Mouse (Mus musculus) limb, embryonic 15.5 days (tissue): Measurements from ENCODE around the gene Sdhaf3. TPM values are rescaled to one million over a fixed set of nuclear protein-coding genes. Genes with fewer than 3 reads are reported as not detected.
"Not testable (repeated sequence)": the region's sequence is repeated elsewhere in the genome, so short reads cannot be mapped to it uniquely, and the experiment has no call there.

Experiments
- ATAC-seq: fragments of 200-750 bp; cut with Nextera tagmentation; 2 replicates; pipeline ENCODE4 v1.8.0; 2017; ENCODE audit warnings: low read depth, moderate TSS enrichment; ENCODE audit not compliant: insufficient number of reproducible peaks, low FRiP score, low TSS enrichment
- H3K27ac ChIP-seq: fragments of 300-500 bp; sonication (generic); 2 replicates; pipeline ENCODE4 v1.5.1; 2015; ENCODE audit warnings: moderate library complexity, mild to moderate bottlenecking, inconsistent platforms
- H3K27me3 ChIP-seq: fragments of 300-500 bp; sonication (generic); 2 replicates; pipeline ENCODE4 v1.6.1; 2015; ENCODE audit warnings: inconsistent platforms
- H3K36me3 ChIP-seq: fragments of 300-500 bp; sonication (generic); 2 replicates; pipeline ENCODE4 v1.6.1; 2015; ENCODE audit warnings: inconsistent platforms
- H3K4me1 ChIP-seq: fragments of 300-500 bp; sonication (generic); 2 replicates; pipeline ENCODE4 v1.6.1; 2015; ENCODE audit warnings: inconsistent platforms
- H3K4me2 ChIP-seq: fragments of 300-500 bp; sonication (generic); 2 replicates; pipeline ENCODE4 v1.6.1; 2015; ENCODE audit warnings: mild to moderate bottlenecking, inconsistent platforms
- H3K4me3 ChIP-seq: fragments of 300-500 bp; sonication (generic); 2 replicates; pipeline ENCODE4 v1.5.1; 2015; ENCODE audit warnings: mild to moderate bottlenecking, inconsistent platforms
- H3K9ac ChIP-seq: fragments of 300-500 bp; sonication (generic); 2 replicates; pipeline ENCODE4 v1.6.1; 2015; ENCODE audit warnings: inconsistent platforms
- H3K9me3 ChIP-seq: fragments of 300-500 bp; sonication (generic); 2 replicates; pipeline ENCODE4 v1.6.1; 2016; ENCODE audit warnings: inconsistent platforms
- WGBS: fragments of 180-500 bp; shearing (Covaris S2); methylation state at CpG from one replicate; pipeline ENCODE4 v1.1.7; 2015; 5-methylcytosine and 5-hydroxymethylcytosine counted together
- polyA plus RNA-seq: library from polyadenylated mRNA; unstranded; fragments of >200 nt; fragmentation: Nextera tagmentation; extraction: Ambion mirVana; gene quantifications from 2 replicates; pipeline ENCODE4 v1.2.1, GENCODE M21; 2015

Gene Sdhaf3
- polyA plus RNA-seq, 1 experiment from 2014 or later: 6.0 TPM

GRCm38 (mm10) chr6:6955395-6955763 lies 425 bp upstream of the Sdhaf3 start:
- H3K9ac ChIP-seq: no peak overlapping the region
- H3K4me2 ChIP-seq: peak overlapping the region; percentile 53
- no peaks in the 10 kb centered on the region for H3K36me3 ChIP-seq
- 28% methylated on average over 6 of the region's 6 CpGs for WGBS
- H3K27ac ChIP-seq: peak overlapping the region; percentile 83
- no peaks in the 10 kb centered on the region for H3K9me3 ChIP-seq
- H3K4me3 ChIP-seq: peak overlapping the region; percentile 74
- H3K4me1 ChIP-seq: no peaks in the 10 kb centered on the region
- no peaks in the 10 kb centered on the region for H3K27me3 ChIP-seq
- ATAC-seq: no peak

GRCm38 (mm10) chr6:6959234-6959633 lies 3.4 kb downstream of the Sdhaf3 start:
- H3K9me3 ChIP-seq, H3K27me3 ChIP-seq, H3K4me3 ChIP-seq, H3K36me3 ChIP-seq, ATAC-seq, H3K4me2 ChIP-seq, H3K9ac ChIP-seq, H3K4me1 ChIP-seq, H3K27ac ChIP-seq: not testable (repeated sequence)
- 91% methylated on average over 2 of the region's 4 CpGs for WGBS

- no peaks in the 10 kb centered on the region for H3K36me3 ChIP-seq
- no peaks in the 10 kb centered on the region for H3K4me1 ChIP-seq
- H3K4me3 ChIP-seq: no peak overlapping the region
- no peak overlapping the region for H3K27ac ChIP-seq
- H3K9me3 ChIP-seq: no peaks in the 10 kb centered on the region
- no peak overlapping the region for H3K9ac ChIP-seq
- 78% methylated on average over 4 of the region's 4 CpGs for WGBS
- no peak overlapping the region for H3K4me2 ChIP-seq
- no peaks in the 10 kb centered on the region for H3K27me3 ChIP-seq
- ATAC-seq: no peak
Measured at GRCm38 (mm10) chr6:6997226-6997946, 41.6 kb downstream of the Sdhaf3 start.

GRCm38 (mm10) chr6:6997956-6998355 lies 42.2 kb downstream of the Sdhaf3 start:
- Histone ChIP-seq H3K4me1 (no peaks in the 10 kb centered on the region), H3K4me3 (no peak overlapping the region), H3K9ac (no peak overlapping the region), H3K27ac (no peak overlapping the region), H3K36me3 (no peaks in the 10 kb centered on the region), H3K4me2 (no peak overlapping the region), H3K27me3 (no peaks in the 10 kb centered on the region), H3K9me3 (no peaks in the 10 kb centered on the region)
- no peak for ATAC-seq
- 74% methylated on average over 1 of the region's 1 CpGs for WGBS

- Histone ChIP-seq H3K9ac (no peak overlapping the region), H3K4me2 (no peak overlapping the region), H3K27me3 (no peaks in the 10 kb centered on the region), H3K27ac (no peak overlapping the region), H3K4me1 (no peaks in the 10 kb centered on the region), H3K4me3 (no peak overlapping the region), H3K9me3 (no peaks in the 10 kb centered on the region), H3K36me3 (no peaks in the 10 kb centered on the region)
- ATAC-seq: no peak
- WGBS: 93% methylated on average over 3 of the region's 3 CpGs
Measured at GRCm38 (mm10) chr6:6999015-6999414, 43.2 kb downstream of the Sdhaf3 start.

GRCm38 (mm10) chr6:7003085-7003484 lies 47.3 kb downstream of the Sdhaf3 start:
- no peak overlapping the region for H3K9ac ChIP-seq
- no peaks in the 10 kb centered on the region for H3K36me3 ChIP-seq
- no peak overlapping the region for H3K4me2 ChIP-seq
- no peak for ATAC-seq
- no peak overlapping the region for H3K4me3 ChIP-seq
- 56% methylated on average over 4 of the region's 4 CpGs for WGBS
- no peaks in the 10 kb centered on the region for H3K9me3 ChIP-seq
- H3K27ac ChIP-seq: no peak overlapping the region
- no peaks in the 10 kb centered on the region for H3K27me3 ChIP-seq
- no peaks in the 10 kb centered on the region for H3K4me1 ChIP-seq

GRCm38 (mm10) chr6:7004005-7004404 lies 48.2 kb downstream of the Sdhaf3 start:
- Histone ChIP-seq H3K4me1 (no peaks in the 10 kb centered on the region), H3K4me3 (no peak overlapping the region), H3K9ac (no peak overlapping the region), H3K27me3 (no peaks in the 10 kb centered on the region), H3K27ac (no peak overlapping the region), H3K4me2 (no peak overlapping the region), H3K9me3 (no peaks in the 10 kb centered on the region), H3K36me3 (no peaks in the 10 kb centered on the region)
- ATAC-seq: no peak
- 58% methylated on average over 2 of the region's 2 CpGs for WGBS

GRCm38 (mm10) chr6:7038087-7038486 lies 82.3 kb downstream of the Sdhaf3 start:
- no peak overlapping the region for H3K4me2 ChIP-seq
- no peaks in the 10 kb centered on the region for H3K9me3 ChIP-seq
- no peak overlapping the region for H3K4me3 ChIP-seq
- ATAC-seq: no peak
- H3K4me1 ChIP-seq: no peaks in the 10 kb centered on the region
- H3K9ac ChIP-seq: no peak overlapping the region
- H3K27ac ChIP-seq: no peak overlapping the region
- no peaks in the 10 kb centered on the region for H3K27me3 ChIP-seq
- 0 out of 2 replicates have a peak, but pooled peaks cover 3% of the 10 kb centered on the region for H3K36me3 ChIP-seq
- 88% methylated on average over 6 of the region's 6 CpGs for WGBS

GRCm38 (mm10) chr6:7038835-7039234 lies 83.0 kb downstream of the Sdhaf3 start:
- Histone ChIP-seq H3K36me3 (0 out of 2 replicates have a peak, but pooled peaks cover 3% of the 10 kb centered on the region), H3K4me1 (no peaks in the 10 kb centered on the region), H3K9me3 (no peaks in the 10 kb centered on the region), H3K4me3 (no peak overlapping the region), H3K4me2 (no peak overlapping the region), H3K9ac (no peak overlapping the region), H3K27ac (no peak overlapping the region), H3K27me3 (no peaks in the 10 kb centered on the region)
- WGBS: 82% methylated on average over 5 of the region's 5 CpGs
- ATAC-seq: no peak

- H3K4me3 ChIP-seq: no peak overlapping the region
- 0 out of 2 replicates have a peak, but pooled peaks cover 3% of the 10 kb centered on the region for H3K36me3 ChIP-seq
- H3K4me1 ChIP-seq: no peaks in the 10 kb centered on the region
- no peaks in the 10 kb centered on the region for H3K9me3 ChIP-seq
- no peak overlapping the region for H3K4me2 ChIP-seq
- WGBS: 75% methylated on average over 1 of the region's 1 CpGs
- ATAC-seq: no peak
- no peak overlapping the region for H3K9ac ChIP-seq
- no peaks in the 10 kb centered on the region for H3K27me3 ChIP-seq
- no peak overlapping the region for H3K27ac ChIP-seq
Measured at GRCm38 (mm10) chr6:7041912-7042311, 86.1 kb downstream of the Sdhaf3 start.

GRCm38 (mm10) chr6:7062819-7063218 lies 107.0 kb downstream of the Sdhaf3 start:
- no peaks in the 10 kb centered on the region for H3K27me3 ChIP-seq
- no peaks in the 10 kb centered on the region for H3K36me3 ChIP-seq
- no peak for ATAC-seq
- H3K27ac ChIP-seq: no peak overlapping the region
- no peak overlapping the region for H3K4me3 ChIP-seq
- H3K9ac ChIP-seq: no peak overlapping the region
- H3K9me3 ChIP-seq: no peaks in the 10 kb centered on the region
- H3K4me2 ChIP-seq: no peak overlapping the region
- H3K4me1 ChIP-seq: no peaks in the 10 kb centered on the region
- 94% methylated on average over 3 of the region's 3 CpGs for WGBS

- ATAC-seq: no peak
- Histone ChIP-seq H3K4me3 (no peak overlapping the region), H3K27ac (no peak overlapping the region), H3K9ac (no peak overlapping the region), H3K9me3 (no peaks in the 10 kb centered on the region), H3K4me1 (no peaks in the 10 kb centered on the region), H3K27me3 (no peaks in the 10 kb centered on the region), H3K4me2 (no peak overlapping the region), H3K36me3 (no peaks in the 10 kb centered on the region)
- 70% methylated on average over 3 of the region's 3 CpGs for WGBS
Measured at GRCm38 (mm10) chr6:7068782-7069181, 113.0 kb downstream of the Sdhaf3 start.

GRCm38 (mm10) chr6:7069463-7069862 lies 113.7 kb downstream of the Sdhaf3 start:
- no peaks in the 10 kb centered on the region for H3K27me3 ChIP-seq
- no peaks in the 10 kb centered on the region for H3K36me3 ChIP-seq
- no peak overlapping the region for H3K27ac ChIP-seq
- no peak overlapping the region for H3K4me2 ChIP-seq
- no peak overlapping the region for H3K4me3 ChIP-seq
- WGBS: 82% methylated on average over 2 of the region's 2 CpGs
- no peaks in the 10 kb centered on the region for H3K9me3 ChIP-seq
- no peak for ATAC-seq
- H3K9ac ChIP-seq: no peak overlapping the region
- H3K4me1 ChIP-seq: no peaks in the 10 kb centered on the region
